Mouse (Mus musculus): ENCODE results near the gene Trio. TPM values are rescaled to one million over a fixed set of nuclear protein-coding genes. Genes with fewer than 3 reads are reported as not detected.

Trio gene
- polyA plus RNA-seq, 1 experiment from 2014 or later, result 45.4 TPM

DNA sequence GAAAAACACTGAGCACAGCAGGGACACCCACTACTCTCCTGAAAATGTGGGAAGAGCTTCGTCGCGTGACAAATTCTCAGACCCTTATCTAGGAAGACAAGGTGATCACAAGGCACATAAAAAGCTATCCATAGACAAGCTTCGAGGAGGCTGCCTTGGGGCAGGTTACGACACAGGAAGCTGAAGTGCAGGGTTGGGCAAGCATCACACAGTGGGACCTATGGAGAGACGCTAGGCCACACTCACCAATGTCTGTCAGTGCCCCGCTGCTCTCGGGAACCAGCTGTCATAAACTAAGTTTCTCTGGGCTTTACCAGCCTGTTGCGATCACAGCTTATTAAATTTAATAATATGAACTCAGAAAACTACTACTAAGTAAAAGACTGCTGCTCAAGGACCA lies 149.9 kb downstream of the Trio start:
- 84% methylated on average over 9 of the region's 9 CpGs for WGBS
- Histone ChIP-seq H3K27ac (replicated peaks; ENCODE audit: low read depth, low read length) (no peak overlapping the region), H3K4me3 (ENCODE audit: low read depth, low read length) (no peak overlapping the region), H3K4me2 (ENCODE audit: low read depth, low read length) (no peak overlapping the region), H3K4me1 (ENCODE audit: control insufficient read depth, insufficient read depth, low read length) (no peaks in the 10 kb centered on the region), H3K36me3 (replicated peaks; ENCODE audit: control insufficient read depth, insufficient read depth, low read depth, low read length) (no peaks in the 10 kb centered on the region; the same call in none of the 2 replicates), H3K9ac (replicated peaks; ENCODE audit: low read length) (no peak overlapping the region), H3K27me3 (ENCODE audit: control insufficient read depth, insufficient read depth, low read length) (no peaks in the 10 kb centered on the region), H3K9me3 (replicated peaks; ENCODE audit: control insufficient read depth, low read length) (no peaks in the 10 kb centered on the region)
- ATAC-seq (replicated peaks; ENCODE audit: insufficient number of reproducible peaks, low FRiP score, low TSS enrichment, low read depth) (no peak), DNase-seq (ENCODE audit: low spot score) (no peak)

- Histone ChIP-seq H3K9me3 (replicated peaks; ENCODE audit: control insufficient read depth, low read length) (no peaks in the 10 kb centered on the region), H3K9ac (replicated peaks; ENCODE audit: low read length) (no peak overlapping the region), H3K4me1 (ENCODE audit: control insufficient read depth, insufficient read depth, low read length) (no peaks in the 10 kb centered on the region), H3K27ac (replicated peaks; ENCODE audit: low read depth, low read length) (no peak overlapping the region), H3K4me3 (ENCODE audit: low read depth, low read length) (no peak overlapping the region), H3K4me2 (ENCODE audit: low read depth, low read length) (no peak overlapping the region), H3K27me3 (ENCODE audit: control insufficient read depth, insufficient read depth, low read length) (no peaks in the 10 kb centered on the region), H3K36me3 (replicated peaks; ENCODE audit: control insufficient read depth, insufficient read depth, low read depth, low read length) (peaks cover 2% of the 10 kb centered on the region)
- 91% methylated on average over 16 of the region's 16 CpGs for WGBS
- DNase-seq (ENCODE audit: low spot score), result no peak
- no peak for ATAC-seq (replicated peaks; ENCODE audit: insufficient number of reproducible peaks, low FRiP score, low TSS enrichment, low read depth)
These were observed 151.8 kb downstream of the Trio start for GRCm38 (mm10) chr15:27873747-27874320.

GRCm38 (mm10) chr15:27872286-27872685 lies 153.4 kb downstream of the Trio start:
- no peak overlapping the region for H3K27ac ChIP-seq (replicated peaks; ENCODE audit: low read depth, low read length)
- ATAC-seq (replicated peaks; ENCODE audit: insufficient number of reproducible peaks, low FRiP score, low TSS enrichment, low read depth), result no peak
- no peaks in the 10 kb centered on the region for H3K9me3 ChIP-seq (replicated peaks; ENCODE audit: control insufficient read depth, low read length)
- no peaks in the 10 kb centered on the region for H3K4me1 ChIP-seq (ENCODE audit: control insufficient read depth, insufficient read depth, low read length)
- H3K4me3 ChIP-seq (ENCODE audit: low read depth, low read length), result no peak overlapping the region
- 81% methylated on average over 2 of the region's 2 CpGs for WGBS
- DNase-seq (ENCODE audit: low spot score), result no peak
- H3K27me3 ChIP-seq (ENCODE audit: control insufficient read depth, insufficient read depth, low read length), result no peaks in the 10 kb centered on the region
- no peak overlapping the region for H3K9ac ChIP-seq (replicated peaks; ENCODE audit: low read length)
- H3K36me3 ChIP-seq (replicated peaks; ENCODE audit: control insufficient read depth, insufficient read depth, low read depth, low read length), result peaks cover 2% of the 10 kb centered on the region; the same call in 1 of the 2 replicates
- H3K4me2 ChIP-seq (ENCODE audit: low read depth, low read length), result no peak overlapping the region

- Histone ChIP-seq H3K9ac (replicated peaks; ENCODE audit: low read length) (no peak overlapping the region), H3K27ac (replicated peaks; ENCODE audit: low read depth, low read length) (no peak overlapping the region), H3K4me1 (ENCODE audit: control insufficient read depth, insufficient read depth, low read length) (no peaks in the 10 kb centered on the region), H3K27me3 (ENCODE audit: control insufficient read depth, insufficient read depth, low read length) (no peaks in the 10 kb centered on the region), H3K36me3 (replicated peaks; ENCODE audit: control insufficient read depth, insufficient read depth, low read depth, low read length) (peaks cover 2% of the 10 kb centered on the region; the same call in 1 of the 2 replicates), H3K9me3 (replicated peaks; ENCODE audit: control insufficient read depth, low read length) (no peaks in the 10 kb centered on the region), H3K4me2 (ENCODE audit: low read depth, low read length) (no peak overlapping the region), H3K4me3 (ENCODE audit: low read depth, low read length) (no peak overlapping the region)
- 94% methylated on average over 10 of the region's 10 CpGs for WGBS
- DNase-seq (ENCODE audit: low spot score) (no peak), ATAC-seq (replicated peaks; ENCODE audit: insufficient number of reproducible peaks, low FRiP score, low TSS enrichment, low read depth) (no peak)
These were observed 153.9 kb downstream of the Trio start for GRCm38 (mm10) chr15:27871708-27872107.

DNA sequence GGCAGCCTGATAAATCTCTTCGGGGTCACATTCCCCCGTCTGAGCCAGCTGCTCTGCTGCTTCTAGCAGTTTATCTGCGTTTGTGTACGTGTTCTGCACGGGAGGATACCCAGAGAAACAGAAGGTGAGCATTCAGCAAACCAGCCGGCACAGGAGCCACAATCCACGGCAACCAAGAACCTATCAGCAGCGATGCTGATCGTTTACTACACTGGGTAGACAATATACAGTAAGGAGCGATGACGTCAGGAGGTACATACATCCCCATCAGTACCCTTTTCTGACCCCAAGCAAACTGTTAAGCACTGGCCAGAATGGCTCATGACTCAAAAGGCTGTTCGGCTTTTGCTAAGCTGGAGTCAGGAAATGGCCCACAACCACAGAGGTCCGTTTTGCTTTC lies 154.4 kb downstream of the Trio start:
- H3K4me1 ChIP-seq (ENCODE audit: control insufficient read depth, insufficient read depth, low read length), result no peaks in the 10 kb centered on the region
- no peaks in the 10 kb centered on the region for H3K9me3 ChIP-seq (replicated peaks; ENCODE audit: control insufficient read depth, low read length)
- WGBS, result 90% methylated on average over 13 of the region's 13 CpGs
- no peak for DNase-seq (ENCODE audit: low spot score)
- no peaks in the 10 kb centered on the region for H3K27me3 ChIP-seq (ENCODE audit: control insufficient read depth, insufficient read depth, low read length)
- no peak for ATAC-seq (replicated peaks; ENCODE audit: insufficient number of reproducible peaks, low FRiP score, low TSS enrichment, low read depth)
- H3K27ac ChIP-seq (replicated peaks; ENCODE audit: low read depth, low read length), result no peak overlapping the region
- H3K4me3 ChIP-seq (ENCODE audit: low read depth, low read length), result no peak overlapping the region
- no peak overlapping the region for H3K9ac ChIP-seq (replicated peaks; ENCODE audit: low read length)
- H3K4me2 ChIP-seq (ENCODE audit: low read depth, low read length), result no peak overlapping the region
- peaks cover 2% of the 10 kb centered on the region; the same call in 1 of the 2 replicates for H3K36me3 ChIP-seq (replicated peaks; ENCODE audit: control insufficient read depth, insufficient read depth, low read depth, low read length)

DNA sequence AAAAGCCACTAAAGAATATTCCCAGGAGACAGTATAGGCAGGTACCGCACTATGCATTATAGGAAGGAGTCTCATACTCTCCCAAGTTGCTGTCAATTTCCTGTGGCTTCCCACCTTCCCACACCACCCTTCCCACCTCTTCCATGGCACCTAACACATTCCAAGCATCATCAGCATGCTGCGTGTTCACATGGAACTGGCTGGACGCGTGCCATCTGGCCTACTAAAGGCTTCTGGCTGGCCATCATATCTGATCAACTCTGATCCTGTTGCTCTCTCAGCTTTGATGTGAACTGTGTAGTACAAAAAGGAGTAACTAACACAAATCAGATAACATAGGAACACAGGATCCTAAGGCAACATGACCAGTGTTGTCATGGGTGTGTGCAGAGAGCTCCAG lies 156.6 kb downstream of the Trio start:
- H3K36me3 ChIP-seq (replicated peaks; ENCODE audit: control insufficient read depth, insufficient read depth, low read depth, low read length), result peaks cover 2% of the 10 kb centered on the region; the same call in 1 of the 2 replicates
- no peak for ATAC-seq (replicated peaks; ENCODE audit: insufficient number of reproducible peaks, low FRiP score, low TSS enrichment, low read depth)

DNA sequence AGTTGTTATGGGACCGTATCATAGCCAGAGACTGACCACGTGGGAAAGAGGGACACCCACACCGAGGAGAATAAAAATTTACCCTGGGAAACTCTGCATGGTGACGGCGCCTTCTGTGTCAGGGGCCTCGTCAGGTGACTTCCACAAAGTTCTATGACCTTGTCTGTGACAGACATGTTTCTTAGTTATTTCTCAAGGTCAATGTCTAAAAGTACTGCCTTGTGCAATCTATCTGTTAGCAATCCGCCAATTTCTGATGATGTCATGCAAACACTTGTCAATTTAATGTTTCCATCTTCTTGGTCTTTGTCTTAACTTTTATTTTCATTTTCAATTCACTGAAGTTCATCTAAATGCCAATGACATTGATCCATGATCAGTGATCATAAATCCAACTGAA lies 157.8 kb downstream of the Trio start:
- WGBS, result 93% methylated on average over 7 of the region's 7 CpGs
- Histone ChIP-seq H3K36me3 (replicated peaks; ENCODE audit: control insufficient read depth, insufficient read depth, low read depth, low read length) (peaks cover 2% of the 10 kb centered on the region; the same call in 1 of the 2 replicates), H3K4me1 (ENCODE audit: control insufficient read depth, insufficient read depth, low read length) (no peaks in the 10 kb centered on the region)

More for the DNA sequence above, 156.6 kb downstream of the Trio start:
- Histone ChIP-seq H3K27me3 (ENCODE audit: control insufficient read depth, insufficient read depth, low read length) (no peaks in the 10 kb centered on the region), H3K9ac (replicated peaks; ENCODE audit: low read length) (no peak overlapping the region), H3K4me1 (ENCODE audit: control insufficient read depth, insufficient read depth, low read length) (no peaks in the 10 kb centered on the region), H3K27ac (replicated peaks; ENCODE audit: low read depth, low read length) (no peak overlapping the region), H3K9me3 (replicated peaks; ENCODE audit: control insufficient read depth, low read length) (no peaks in the 10 kb centered on the region), H3K4me3 (ENCODE audit: low read depth, low read length) (no peak overlapping the region), H3K4me2 (ENCODE audit: low read depth, low read length) (no peak overlapping the region)
- no peak for DNase-seq (ENCODE audit: low spot score)
- 96% methylated on average over 4 of the region's 4 CpGs for WGBS

GRCm38 (mm10) chr15:27866471-27866870 lies 159.2 kb downstream of the Trio start:
- H3K9me3 ChIP-seq (replicated peaks; ENCODE audit: control insufficient read depth, low read length), result no peaks in the 10 kb centered on the region
- H3K4me1 ChIP-seq (ENCODE audit: control insufficient read depth, insufficient read depth, low read length), result no peaks in the 10 kb centered on the region
- 77% methylated on average over 4 of the region's 4 CpGs for WGBS
- H3K36me3 ChIP-seq (replicated peaks; ENCODE audit: control insufficient read depth, insufficient read depth, low read depth, low read length), result peaks cover 2% of the 10 kb centered on the region; the same call in 1 of the 2 replicates
- H3K27me3 ChIP-seq (ENCODE audit: control insufficient read depth, insufficient read depth, low read length), result no peaks in the 10 kb centered on the region
- no peak overlapping the region for H3K4me3 ChIP-seq (ENCODE audit: low read depth, low read length)
- ATAC-seq (replicated peaks; ENCODE audit: insufficient number of reproducible peaks, low FRiP score, low TSS enrichment, low read depth) (no peak), DNase-seq (ENCODE audit: low spot score) (no peak)
- no peak overlapping the region for H3K4me2 ChIP-seq (ENCODE audit: low read depth, low read length)
- no peak overlapping the region for H3K9ac ChIP-seq (replicated peaks; ENCODE audit: low read length)
- H3K27ac ChIP-seq (replicated peaks; ENCODE audit: low read depth, low read length), result no peak overlapping the region

More for the DNA sequence above, 157.8 kb downstream of the Trio start:
- Histone ChIP-seq H3K4me3 (ENCODE audit: low read depth, low read length) (no peak overlapping the region), H3K27ac (replicated peaks; ENCODE audit: low read depth, low read length) (no peak overlapping the region), H3K9ac (replicated peaks; ENCODE audit: low read length) (no peak overlapping the region), H3K9me3 (replicated peaks; ENCODE audit: control insufficient read depth, low read length) (no peaks in the 10 kb centered on the region), H3K27me3 (ENCODE audit: control insufficient read depth, insufficient read depth, low read length) (no peaks in the 10 kb centered on the region), H3K4me2 (ENCODE audit: low read depth, low read length) (no peak overlapping the region)
- DNase-seq (ENCODE audit: low spot score) (no peak), ATAC-seq (replicated peaks; ENCODE audit: insufficient number of reproducible peaks, low FRiP score, low TSS enrichment, low read depth) (no peak)
